Mouse (Mus musculus) layer of hippocampus, postnatal 10 days (tissue): ENCODE measurements around the gene Cmss1. TPM values are rescaled to one million over a fixed set of nuclear protein-coding genes. Genes with fewer than 3 reads are reported as not detected.

Experiments
- DNase-seq, 2 experiments: peaks; one replicate each; pipeline ENCODE4 v3.0.0; 2021; ENCODE audit warnings: low spot score in 2 of 2
- total RNA-seq, 2 experiments: library from RNA; stranded (reverse); gene quantifications; 2 replicates each; pipeline ENCODE4 v1.2.3; 2021

Gene Cmss1
- total RNA-seq, 2 experiments from 2014 or later, result 12.9 to 19.6 TPM

- no peak for DNase-seq
Observed at GRCm38 (mm10) chr16:57479776-57480175, 126.9 kb downstream of the Cmss1 start.

GRCm38 (mm10) chr16:57478451-57478850, 128.2 kb downstream of the Cmss1 start:
- no peak for DNase-seq

DNA sequence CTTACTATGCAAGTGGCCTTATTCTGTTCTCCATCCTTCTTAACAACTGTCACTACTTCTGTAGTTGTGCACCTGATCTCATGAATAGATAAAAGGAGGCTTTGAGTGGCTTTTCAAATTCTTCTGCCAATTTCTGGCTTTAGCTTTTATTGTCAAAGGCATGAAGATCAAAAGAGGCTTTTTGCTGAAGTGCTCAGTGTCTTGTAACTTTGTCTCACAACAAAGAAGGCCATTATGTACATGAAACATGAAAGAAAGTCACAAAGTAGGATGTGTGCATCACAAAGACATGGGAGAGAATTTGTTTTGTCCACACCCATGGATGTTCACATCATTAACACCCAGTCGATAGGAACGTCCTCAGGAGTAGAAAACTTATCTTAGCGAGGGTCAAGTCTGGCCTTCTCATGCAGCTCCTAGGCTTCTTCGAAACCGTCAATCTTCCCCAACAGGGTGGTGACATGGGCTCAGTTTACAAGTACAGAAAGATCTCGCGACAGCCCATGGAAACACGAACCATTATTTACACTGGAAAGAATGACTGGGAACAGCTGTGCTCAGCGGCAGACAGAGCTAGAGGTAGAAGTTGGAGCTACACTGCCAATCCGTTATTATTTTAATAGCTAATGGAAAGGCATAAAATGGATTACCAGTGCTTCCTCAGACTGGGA, 133.1 kb downstream of the Cmss1 start:
- DNase-seq, result no peak

DNA sequence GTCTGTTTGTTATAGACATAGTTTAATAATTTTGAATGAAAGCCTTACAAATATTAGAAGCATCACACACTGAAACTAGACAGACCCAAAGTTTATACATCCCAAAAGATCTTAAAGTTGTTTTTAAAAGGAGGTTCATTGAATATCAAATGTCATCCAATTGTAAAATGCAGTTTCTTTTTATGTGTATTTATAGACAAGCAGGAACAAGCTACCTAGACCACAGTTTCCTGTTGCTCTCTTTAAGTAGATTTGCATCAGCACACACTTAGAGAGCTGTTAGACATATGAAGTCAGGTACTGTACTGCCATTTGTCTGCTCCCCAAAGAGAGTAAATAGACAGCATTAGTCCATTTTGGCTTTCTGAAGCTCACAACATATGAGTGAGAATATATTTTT, 135.6 kb downstream of the Cmss1 start:
- DNase-seq, result no peak

DNA sequence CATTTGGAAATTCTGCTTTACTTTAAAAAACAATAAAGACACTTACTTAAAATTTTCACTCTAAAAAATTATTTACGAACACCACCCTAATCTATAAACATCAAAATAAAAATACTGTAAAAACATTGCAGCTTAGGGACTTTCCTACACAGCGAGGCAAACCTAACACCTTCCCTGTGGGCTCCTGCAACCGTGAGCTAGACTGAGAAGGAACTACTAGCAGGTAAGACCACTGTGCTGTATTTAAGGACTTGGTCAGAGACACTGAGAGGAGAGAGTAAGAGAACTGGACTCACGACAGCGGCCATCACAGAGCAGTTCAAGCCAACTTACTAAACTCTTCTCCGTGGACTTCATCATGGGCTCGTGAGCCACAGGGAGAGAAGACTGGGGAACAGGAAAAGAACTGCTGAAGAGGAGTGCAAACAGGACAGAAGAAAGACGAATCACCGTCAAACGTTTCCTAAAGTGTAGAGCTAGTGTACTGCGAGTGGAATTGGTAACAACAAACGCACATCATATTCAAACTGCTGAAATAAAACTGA, 136.3 kb downstream of the Cmss1 start:
- no peak for DNase-seq

DNA sequence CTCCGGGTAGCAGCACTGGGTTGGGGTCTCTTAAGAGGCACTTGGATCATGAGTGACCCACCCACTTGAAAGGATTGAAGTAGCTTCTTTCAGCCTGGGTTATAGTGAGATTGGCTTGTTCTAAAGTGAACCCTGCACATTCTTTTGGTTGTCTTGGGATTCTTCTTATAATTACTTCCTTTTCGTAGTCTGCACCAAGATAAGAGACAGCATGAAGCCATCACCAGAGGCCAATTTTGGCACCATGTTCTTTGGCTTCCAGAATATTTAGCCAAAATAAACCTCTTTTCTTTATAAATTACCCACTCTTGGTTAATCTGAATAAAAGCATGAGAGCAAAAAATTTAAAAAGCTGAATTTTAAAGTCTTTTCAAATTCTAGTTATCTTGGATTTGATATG, 136.8 kb downstream of the Cmss1 start:
- DNase-seq, result no peak

- DNase-seq, result no peak
Observed at GRCm38 (mm10) chr16:57469301-57469700, 137.4 kb downstream of the Cmss1 start.

DNA sequence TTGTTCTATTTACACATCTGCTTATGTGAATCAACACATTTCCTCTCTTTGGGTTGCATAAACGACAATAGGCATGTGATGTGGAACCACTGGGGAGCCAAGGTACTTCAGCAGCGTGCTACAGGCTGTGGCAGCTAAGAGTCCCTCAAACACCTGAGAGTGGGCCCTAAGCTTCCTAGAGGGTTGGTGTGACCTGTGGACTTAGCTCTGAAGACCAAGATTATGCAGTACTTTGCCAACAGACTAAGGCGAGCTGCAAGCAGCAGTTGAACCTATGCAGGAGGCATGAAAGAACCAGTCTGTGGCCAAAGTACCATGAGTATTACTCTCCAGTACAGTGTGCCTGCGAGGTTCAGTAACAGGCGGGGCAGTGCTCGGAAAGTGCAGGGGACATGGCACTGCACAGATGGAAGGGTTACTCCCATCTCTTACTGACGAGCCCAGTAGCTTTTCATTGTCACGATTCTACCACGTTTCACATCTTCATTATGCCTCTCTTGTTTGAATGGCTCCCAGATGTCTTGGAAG, 141.2 kb downstream of the Cmss1 start:
- no peak for DNase-seq

DNA sequence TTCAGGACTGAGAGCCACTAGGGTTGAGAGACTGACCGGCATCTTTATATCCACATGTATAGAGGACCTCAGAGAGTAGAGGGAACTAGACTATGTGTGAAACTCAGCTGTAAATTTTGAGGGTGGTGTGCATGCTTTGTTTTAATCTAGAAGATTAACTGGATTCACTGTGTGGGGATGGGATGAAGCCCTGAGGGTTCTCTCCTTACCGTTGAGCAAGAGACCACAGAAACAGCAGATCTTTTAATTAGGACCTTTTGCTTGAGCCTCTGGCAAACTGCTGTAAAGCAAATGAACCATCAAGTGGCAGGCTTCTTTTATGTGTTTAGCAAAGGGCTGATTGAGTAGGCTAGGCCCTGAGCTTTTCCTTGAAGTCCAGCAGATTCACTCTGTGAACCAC, 150.7 kb downstream of the Cmss1 start:
- DNase-seq, result no peak

DNA sequence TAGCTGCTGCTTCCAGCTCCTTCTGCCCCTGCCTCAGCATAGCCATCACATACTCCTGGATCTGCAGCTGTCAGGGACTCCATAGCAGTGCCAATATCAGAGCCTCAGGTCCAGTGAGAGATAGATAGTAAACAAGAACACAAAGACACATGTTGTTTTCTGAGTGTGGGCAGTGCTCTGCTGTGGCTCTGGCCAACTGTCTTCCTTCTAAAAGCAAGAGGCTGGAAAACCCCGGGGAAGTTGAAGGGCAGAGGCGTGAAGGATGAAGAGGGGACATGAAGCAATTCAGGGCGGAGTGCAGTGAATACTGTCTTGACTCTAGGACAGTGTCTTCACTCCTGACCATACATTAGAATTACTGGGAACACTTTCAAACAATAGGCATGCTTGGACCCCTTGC, 151.1 kb downstream of the Cmss1 start:
- DNase-seq, result no peak

DNA sequence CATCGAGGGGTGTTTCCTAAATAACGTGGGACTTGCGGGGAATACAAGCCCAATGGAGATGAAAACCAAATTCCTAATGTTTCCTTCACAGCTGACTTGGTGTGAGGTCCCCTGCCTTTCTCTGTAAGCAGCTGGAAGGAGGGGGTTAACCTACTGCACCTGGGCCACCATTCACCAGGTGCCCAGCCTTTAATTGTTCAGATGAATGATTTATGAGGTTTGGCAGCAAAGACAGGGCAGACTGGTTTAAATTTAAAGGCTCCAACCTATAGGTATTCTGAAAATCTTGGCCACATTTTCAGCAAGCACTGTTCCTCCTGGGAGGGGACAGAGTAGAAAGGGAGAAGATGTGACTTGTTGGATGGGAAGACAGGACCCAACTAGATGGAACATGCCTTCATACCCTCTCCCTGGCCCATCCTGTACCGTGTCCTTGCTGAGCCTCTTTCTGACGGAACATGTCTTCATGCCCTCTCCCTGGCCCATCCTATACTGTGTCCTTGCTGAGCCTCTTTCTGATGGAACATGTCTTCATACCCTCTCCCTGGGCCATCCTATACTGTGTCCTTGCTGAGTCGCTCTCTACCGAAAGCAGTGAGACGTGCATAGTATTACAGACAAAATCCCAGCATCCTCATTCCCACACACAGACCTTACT, 152.4 kb downstream of the Cmss1 start:
- no peak for DNase-seq

- no peak for DNase-seq
Observed at GRCm38 (mm10) chr16:57453009-57453408, 153.7 kb downstream of the Cmss1 start.

GRCm38 (mm10) chr16:57445096-57446094, 161.3 kb downstream of the Cmss1 start:
- no peak for DNase-seq

- DNase-seq, result no peak
Observed at GRCm38 (mm10) chr16:57440706-57441437, 165.8 kb downstream of the Cmss1 start.

DNA sequence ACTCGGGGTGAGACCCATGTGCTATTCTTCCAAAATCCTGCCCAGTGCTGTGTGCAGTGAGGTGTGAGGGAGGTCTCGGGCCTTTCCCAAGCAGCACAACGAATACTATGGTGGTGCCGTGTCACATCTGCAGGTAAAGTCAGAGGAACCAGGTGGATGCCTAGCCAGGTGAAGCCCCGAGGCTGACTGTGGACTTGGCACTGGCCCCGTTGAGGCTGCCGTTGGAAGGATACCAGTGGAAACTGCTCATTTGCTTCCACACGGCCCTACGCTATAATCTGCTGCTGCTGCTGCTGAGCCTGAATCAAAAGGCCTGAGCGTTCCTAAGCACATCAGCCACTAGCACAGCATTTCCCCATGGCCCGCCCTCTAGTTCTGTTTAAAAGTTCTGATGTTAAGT, 167.5 kb downstream of the Cmss1 start:
- no peak for DNase-seq

DNA sequence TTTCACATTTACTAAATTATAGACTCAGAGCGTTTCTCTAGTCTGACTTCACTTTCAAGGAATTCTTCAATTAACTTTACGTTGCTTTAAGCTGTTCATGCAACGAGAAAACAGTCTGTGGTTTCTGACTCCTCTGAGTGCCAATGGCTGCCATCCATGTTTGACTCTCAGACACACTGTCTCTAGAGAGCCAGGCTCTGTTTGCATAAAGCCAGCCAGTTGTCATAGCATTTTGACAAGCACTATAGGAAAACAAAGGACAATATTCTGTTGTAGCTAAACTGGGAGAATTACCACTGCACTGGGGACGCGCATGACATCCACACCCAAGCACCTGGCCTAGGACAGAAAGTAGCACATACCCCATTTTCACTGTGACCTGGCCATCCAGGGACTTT, 168.4 kb downstream of the Cmss1 start:
- no peak for DNase-seq

DNA sequence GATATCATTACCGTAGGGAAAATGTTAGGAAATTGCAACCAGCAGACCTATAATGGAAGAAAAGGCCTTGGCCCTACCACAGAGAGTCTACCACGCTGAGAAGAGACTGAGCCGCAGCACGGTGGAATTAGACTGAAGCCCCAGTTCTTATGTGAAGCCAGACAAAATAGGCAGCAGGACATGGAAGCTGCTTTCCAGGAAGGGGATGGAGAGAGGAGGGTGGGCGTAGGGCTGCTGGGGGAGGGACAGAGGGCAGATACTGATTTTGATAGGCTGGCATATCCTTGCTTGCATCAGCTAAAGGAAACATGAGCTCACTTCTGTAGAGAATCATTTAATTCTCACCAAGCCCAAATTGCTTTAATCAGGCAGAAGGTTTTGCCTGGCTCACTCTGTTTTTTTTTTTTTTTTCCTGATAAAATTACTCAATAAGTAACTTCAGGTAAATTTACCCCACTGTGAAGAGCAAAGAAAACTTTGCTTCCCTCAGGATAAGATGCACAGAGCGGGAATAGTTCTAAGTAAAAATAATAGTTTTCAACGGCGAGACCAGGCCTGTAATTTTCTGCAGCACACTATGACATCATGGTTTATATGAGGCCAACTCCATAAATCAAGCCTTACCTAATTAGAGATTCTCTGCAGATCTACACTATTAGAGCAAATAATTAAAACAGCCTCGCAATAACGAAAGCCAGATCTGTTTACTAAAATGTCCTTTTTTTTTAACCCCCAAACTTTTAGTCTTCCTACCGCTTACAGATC, 169.0 kb downstream of the Cmss1 start:
- no peak for DNase-seq

DNA sequence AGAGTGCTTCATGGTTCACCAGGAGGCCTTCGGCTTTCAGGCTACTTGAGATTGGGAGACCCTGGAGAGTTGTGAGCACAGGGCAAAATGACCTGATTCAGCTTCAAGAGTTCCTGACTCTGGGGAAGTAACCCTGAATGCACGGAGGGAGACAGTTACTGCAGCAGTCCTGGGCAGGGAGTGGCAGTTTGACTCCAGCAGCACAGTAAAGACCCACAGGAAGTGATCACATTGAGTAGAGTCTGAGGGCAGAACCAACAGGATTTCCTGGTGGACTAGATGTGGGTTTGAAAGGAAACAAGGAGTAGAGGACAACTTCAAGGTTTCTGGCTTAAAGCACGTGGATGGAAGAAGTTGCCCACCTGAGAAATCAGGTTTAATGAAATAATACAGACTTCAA, 172.0 kb downstream of the Cmss1 start:
- no peak for DNase-seq

DNA sequence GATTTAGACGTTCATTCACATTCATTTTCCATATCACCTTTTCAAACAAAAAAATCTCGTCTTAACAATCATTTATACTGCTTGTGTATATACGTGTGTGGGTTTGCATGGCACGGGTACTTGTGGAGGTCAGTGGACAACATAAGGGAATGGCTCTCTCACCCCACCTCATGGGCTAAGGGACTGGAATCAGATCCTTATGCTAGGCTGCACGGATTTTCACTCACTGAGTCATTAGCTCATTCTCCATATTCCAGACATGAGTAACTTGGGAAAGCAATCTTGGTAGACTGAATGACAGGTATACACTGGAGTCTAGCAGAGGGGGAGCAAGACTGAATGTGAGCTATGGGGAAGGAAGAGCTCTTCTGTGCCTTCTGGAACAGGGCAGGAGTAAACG, 173.0 kb downstream of the Cmss1 start:
- DNase-seq, result no peak

DNA sequence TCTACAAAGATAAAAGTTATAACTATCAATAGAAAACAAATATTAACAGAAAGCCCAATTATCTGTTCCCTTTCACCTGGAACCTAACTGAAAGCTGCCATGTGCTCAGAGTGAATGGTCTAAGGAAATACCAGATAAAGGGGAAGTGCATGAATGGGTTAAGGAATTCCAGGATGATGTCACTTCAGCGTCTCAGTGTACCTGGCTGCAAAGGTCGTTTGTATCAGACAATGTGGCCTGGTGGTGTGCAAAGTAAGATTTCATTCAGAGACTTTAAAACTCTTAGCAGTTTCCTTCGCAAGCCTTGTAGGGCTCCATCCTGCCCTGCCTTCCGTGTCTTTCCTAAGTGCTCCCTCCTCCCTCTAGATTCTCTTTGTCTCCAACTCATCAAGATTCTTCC, 173.5 kb downstream of the Cmss1 start:
- DNase-seq, result no peak
